Mouse (Mus musculus) left cerebral cortex, postnatal 10 days (tissue): ENCODE measurements around the gene Srcin1. TPM values are rescaled to one million over a fixed set of nuclear protein-coding genes. Genes with fewer than 3 reads are reported as not detected.

Source experiments
- DNase-seq, 2 experiments: peaks; one replicate each; pipeline ENCODE4 v3.0.0; 2021 to 2022; ENCODE audit warnings: low spot score in 2 of 2, mixed read lengths in 1 of 2; ENCODE audit errors: extremely low spot score in 1 of 2
- intact Hi-C: fragments of 180-260 bp; cut with DNase I; formaldehyde crosslinking; loops from one replicate; pipeline ENCODE4 v1.15.1; 2025
- total RNA-seq, 2 experiments: library from RNA; stranded (reverse); gene quantifications; 2 replicates each; pipeline ENCODE4 v1.2.3; 2021

Gene Srcin1
- total RNA-seq, 2 experiments from 2014 or later: 281 to 294 TPM

DNA sequence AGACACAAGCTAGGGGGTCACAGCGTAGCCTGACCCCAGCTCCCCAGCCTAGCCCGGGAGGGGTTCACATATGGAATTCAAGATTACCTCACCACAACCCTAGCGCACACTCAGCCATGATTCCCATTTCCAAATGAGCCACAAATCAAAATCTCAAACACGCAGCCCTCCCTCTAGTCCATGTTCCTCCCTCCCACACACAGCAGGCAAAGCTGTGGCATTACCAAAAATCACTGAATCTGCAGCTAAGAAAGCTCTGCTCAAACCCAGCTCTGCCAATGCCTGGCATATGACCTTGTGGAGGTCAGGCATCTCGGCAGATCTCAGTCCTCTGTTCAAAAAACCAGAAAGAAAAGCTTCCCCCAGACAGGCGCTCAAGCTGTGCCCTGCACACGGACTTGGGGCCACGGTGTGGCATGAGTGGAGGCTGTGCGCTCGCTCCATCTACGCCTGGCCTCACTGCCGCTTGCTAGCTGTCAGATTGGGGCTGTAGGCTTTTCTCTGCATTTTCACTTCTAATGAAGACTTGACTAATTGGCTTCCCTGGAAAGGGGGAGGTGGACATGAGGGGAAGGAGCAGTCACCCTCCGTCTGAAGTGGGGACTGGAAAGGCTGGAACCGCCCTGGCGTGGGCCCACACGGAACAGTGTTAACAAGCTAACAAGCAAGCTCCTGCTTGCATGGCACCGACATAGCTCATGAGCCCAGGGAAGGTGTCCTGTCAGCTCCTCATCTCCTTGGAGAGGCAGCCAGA, 15.6 kb downstream of the Srcin1 start:
- intact Hi-C loops: no loop called here
- DNase-seq: no peak

GRCm38 (mm10) chr11:97559549-97559948, 16.4 kb downstream of the Srcin1 start:
- intact Hi-C loops: no loop called here
- no peak for DNase-seq

DNA sequence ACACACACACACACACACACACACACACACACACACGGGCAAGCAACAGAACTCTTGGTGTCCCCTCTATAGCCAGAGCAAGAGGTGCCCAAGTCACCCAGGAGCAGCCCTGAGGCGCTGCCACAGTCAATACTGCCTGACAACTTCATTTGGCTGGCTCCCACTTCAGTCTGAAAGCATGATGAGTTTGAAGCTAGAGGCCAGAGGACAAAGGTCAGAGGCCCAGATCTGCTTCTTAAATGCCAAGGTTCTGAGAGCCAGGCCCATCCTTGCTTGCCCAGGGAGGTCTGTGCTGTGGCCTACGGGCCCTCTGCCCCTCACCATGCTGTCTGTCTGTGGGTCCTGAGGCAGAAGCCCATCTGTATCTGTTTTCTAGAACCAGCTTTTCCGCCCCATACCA, 18.1 kb downstream of the Srcin1 start:
- intact Hi-C loops: no loop called here
- DNase-seq: no peak

GRCm38 (mm10) chr11:97556569-97557408, 19.2 kb downstream of the Srcin1 start:
- intact Hi-C loops: no loop called here
- peak; percentile 67 to 91 for DNase-seq

DNA sequence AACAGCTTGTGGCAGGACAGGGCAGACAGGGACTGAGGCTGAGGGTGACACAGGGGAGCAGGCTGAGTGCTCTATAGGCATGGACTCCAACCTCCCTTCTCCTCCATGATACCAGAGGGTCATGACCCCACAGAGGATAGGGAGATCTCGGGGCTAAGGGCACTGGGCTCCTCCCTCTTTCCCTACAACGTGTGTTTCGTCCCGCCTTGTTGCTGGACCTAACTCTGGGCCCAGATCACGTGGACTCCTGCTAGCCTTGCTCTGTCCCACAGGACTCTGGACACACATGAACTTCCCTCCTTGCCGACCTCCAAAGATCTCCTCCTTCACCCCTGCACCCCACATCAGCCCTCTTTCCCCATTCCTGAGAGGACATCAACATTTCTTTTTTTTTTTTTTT, 20.8 kb downstream of the Srcin1 start:
- no peak for DNase-seq
- intact Hi-C loops: no loop called here

- intact Hi-C loops: no loop called here
- DNase-seq: no peak
These were observed 23.8 kb downstream of the Srcin1 start for GRCm38 (mm10) chr11:97552151-97552550.

- intact Hi-C loops: no loop called here
- peak in 1 of 2 experiments; percentile 50 for DNase-seq
These were observed 27.2 kb downstream of the Srcin1 start for GRCm38 (mm10) chr11:97548757-97549156.

- intact Hi-C loops: no loop called here
- DNase-seq: no peak
These were observed 27.9 kb downstream of the Srcin1 start for GRCm38 (mm10) chr11:97547957-97548706.

DNA sequence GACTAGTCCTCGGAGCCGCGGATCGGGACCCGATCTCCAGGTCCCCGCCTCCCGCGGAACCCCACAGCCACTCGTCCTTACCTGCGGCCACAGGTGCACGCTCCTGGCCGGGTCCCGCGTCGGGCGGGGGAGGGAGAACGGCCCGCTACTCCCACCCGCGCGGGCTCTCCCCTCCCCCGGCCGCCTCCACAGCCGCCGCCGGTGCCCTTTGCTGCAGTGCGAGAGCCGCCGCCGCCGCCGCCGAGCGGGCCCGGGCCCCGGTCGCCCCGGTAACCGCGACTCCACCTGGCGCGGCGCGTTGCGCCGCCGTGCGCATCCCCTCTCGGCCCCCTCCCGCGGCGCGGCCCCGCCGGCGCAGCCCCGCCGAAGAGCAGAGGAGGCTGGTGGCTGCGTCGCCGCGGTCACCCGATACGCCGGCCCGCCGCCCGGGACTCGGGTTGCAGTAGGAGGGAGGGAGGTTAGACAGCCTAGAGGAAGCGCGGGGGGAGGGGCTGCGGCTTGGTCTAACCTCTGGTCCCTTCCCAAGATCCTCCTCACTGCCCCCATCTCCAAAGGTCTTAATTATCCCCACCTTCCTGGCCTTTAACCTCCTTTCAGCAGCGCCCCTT, 29.1 kb downstream of the Srcin1 start:
- intact Hi-C loops: no loop called here
- DNase-seq: peak in 1 of 2 experiments; percentile 75

- intact Hi-C loops: no loop called here
- no peak for DNase-seq
These were observed 30.0 kb downstream of the Srcin1 start for GRCm38 (mm10) chr11:97545808-97546560.

DNA sequence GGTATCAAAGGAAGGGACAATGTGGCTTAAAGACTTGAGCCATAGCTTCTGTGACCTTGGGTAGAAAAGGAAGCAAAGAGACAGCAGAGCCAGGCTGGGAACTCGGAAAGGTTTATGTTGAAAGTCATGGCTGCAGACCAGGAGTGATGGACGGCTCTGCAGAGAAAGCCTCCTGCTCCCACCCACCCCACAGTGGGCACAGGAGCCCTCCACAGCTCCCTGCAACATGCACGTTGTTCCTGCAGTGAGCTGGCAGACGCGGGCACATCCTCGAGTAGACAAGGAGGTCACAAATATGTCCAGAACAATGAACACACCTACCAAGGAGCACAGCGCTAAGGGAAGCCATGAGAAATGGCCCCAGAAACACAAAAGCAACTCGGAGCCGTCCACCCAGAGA, 32.1 kb downstream of the Srcin1 start:
- intact Hi-C loops: no loop called here
- DNase-seq: no peak

GRCm38 (mm10) chr11:97543181-97543733, 32.7 kb downstream of the Srcin1 start:
- no peak for DNase-seq
- intact Hi-C loops: no loop called here

DNA sequence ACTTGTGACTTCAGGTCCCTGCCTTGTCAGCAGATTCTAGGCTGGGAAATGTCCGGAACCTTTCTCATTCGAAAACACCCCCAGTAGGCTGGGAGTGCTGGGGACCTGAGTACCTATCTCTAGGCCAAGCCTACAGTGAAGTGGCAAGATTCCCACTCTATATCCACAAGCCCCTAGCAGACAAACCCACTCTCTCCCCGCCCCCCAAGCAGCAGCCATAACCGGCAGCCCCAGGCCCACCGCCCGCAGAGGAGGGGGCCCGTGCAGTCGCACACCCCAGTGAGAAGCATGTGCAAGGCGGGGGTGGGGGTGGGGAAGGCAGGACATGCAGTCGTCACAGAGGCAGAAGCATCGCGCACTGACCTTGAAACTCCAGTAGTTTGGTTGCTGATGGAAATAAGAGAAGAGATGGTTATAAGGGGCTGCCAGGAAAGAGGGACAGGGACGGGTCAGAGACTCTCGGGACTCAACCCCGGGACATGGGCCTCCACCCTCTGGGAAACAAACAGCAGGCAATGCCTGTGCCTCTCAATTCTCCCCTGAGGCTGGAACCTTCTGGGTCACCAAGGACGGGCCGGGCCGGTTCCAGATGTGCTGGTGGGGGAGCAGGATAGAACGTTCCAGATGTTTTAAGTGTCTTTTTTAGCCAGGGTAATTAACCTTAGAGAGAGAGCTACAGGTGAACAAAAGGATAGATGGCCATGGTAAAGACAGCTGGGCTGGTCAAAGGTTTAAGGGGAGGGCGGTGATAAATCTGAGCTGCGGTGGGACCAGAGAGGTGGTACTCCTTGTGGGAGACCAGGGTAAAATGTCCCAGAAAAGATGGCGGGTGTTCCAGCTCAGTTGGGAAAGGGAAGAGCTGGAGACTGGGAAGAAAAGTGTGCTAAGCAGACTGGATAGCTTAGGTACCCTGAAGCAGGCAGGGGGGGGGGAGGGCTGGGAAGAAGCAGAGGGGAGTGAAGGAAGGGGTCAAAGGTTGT, 33.5 kb downstream of the Srcin1 start:
- intact Hi-C loops: no loop called here
- DNase-seq: no peak

- intact Hi-C loops: no loop called here
- DNase-seq: peak; percentile 64 to 69
These were observed 35.4 kb downstream of the Srcin1 start for GRCm38 (mm10) chr11:97540604-97541003.

DNA sequence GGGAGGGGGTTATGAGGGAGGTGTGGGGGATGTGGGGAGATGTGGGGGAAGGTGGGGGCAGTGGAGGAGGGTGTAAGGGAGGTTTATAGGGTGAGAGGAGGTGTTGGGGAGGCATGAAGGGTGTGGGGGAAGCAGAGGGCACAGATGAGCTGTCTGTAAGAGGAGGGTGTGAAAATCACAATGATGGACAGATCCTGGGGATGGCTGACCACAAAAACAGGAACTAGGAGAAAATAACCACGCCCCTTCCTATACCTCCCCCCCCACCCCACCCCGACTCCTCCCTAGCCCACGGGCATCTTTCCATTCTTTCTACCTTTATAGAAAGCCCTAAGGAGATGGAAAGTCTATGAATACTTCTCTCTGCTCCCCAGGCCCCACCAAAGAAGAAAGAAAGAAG, 35.9 kb downstream of the Srcin1 start:
- intact Hi-C loops: no loop called here

GRCm38 (mm10) chr11:97539622-97540021, 36.4 kb downstream of the Srcin1 start:
- intact Hi-C loops: no loop called here
- DNase-seq: no peak

More for the DNA sequence above, 35.9 kb downstream of the Srcin1 start:
- no peak for DNase-seq

- DNase-seq: no peak
- intact Hi-C loops: no loop called here
These were observed 38.4 kb downstream of the Srcin1 start for GRCm38 (mm10) chr11:97537580-97538089.
